Mouse (Mus musculus) heart, postnatal 0 days (tissue): ENCODE measurements around the gene Cyth1.

Experiments
- CTCF ChIP-seq: IDR thresholded peaks from 2 replicates; pipeline ENCODE4 v1.5.1; 2016; ENCODE audit warnings: antibody characterized with exemption, control low read depth, low read depth
- EP300 ChIP-seq: IDR thresholded peaks from 2 replicates; pipeline ENCODE4 v1.6.1; 2016; ENCODE audit warnings: antibody characterized with exemption, low read depth

- no peak for TF ChIP-seq CTCF
- TF ChIP-seq EP300, result no peak
Measured at GRCm38 (mm10) chr11:118168714-118169113, 79.7 kb downstream of the Cyth1 start.
